Mouse (Mus musculus) cerebellum, adult 8-10 months (tissue): Measurements from ENCODE around the gene Gm7247.
"Not testable (repeated sequence)": the region's sequence is repeated elsewhere in the genome, so short reads cannot be mapped to it uniquely, and the experiment has no call there.

ENCODE experiments used
- DNase-seq: peaks from one replicate; pipeline ENCODE4 v3.0.0; 2022

The Gm7247 gene

GRCm38 (mm10) chr14:51361456-51361855 is at the start of gene Gm7247:
TSS of gene Gm7247 (plus strand) at chr14:51361756.
- no peak for DNase-seq

- DNase-seq: no peak
Measured at GRCm38 (mm10) chr14:51324001-51324400, 37.6 kb upstream of the Gm7247 start.

GRCm38 (mm10) chr14:51346027-51346426 is 15.5 kb upstream of the Gm7247 start:
- no peak for DNase-seq

- no peak for DNase-seq
Measured at GRCm38 (mm10) chr14:51358111-51358982, 3.2 kb upstream of the Gm7247 start.

GRCm38 (mm10) chr14:51382805-51383204 is 21.2 kb downstream of the Gm7247 start:
- DNase-seq: no peak

- no peak for DNase-seq
Measured at GRCm38 (mm10) chr14:51384351-51384750, 22.8 kb downstream of the Gm7247 start.

GRCm38 (mm10) chr14:51385741-51386140 is 24.2 kb downstream of the Gm7247 start:
- DNase-seq: no peak

GRCm38 (mm10) chr14:51387768-51388167 is 26.2 kb downstream of the Gm7247 start:
- DNase-seq: no peak

GRCm38 (mm10) chr14:51388222-51388621 is 26.7 kb downstream of the Gm7247 start:
- no peak for DNase-seq

- DNase-seq: no peak
Measured at GRCm38 (mm10) chr14:51410520-51410919, 49.0 kb downstream of the Gm7247 start, which contains the start of gene Vmn2r88. TSS of gene Vmn2r88 (plus strand) at chr14:51410820.

- DNase-seq: no peak
Measured at GRCm38 (mm10) chr14:51423885-51424284, 62.3 kb downstream of the Gm7247 start.

- DNase-seq: not testable (repeated sequence)
Measured at GRCm38 (mm10) chr14:51430138-51430537, 68.6 kb downstream of the Gm7247 start.

- DNase-seq: no peak
Measured at GRCm38 (mm10) chr14:51434546-51434945, 73.0 kb downstream of the Gm7247 start.

- no peak for DNase-seq
Measured at GRCm38 (mm10) chr14:51435020-51435419, 73.5 kb downstream of the Gm7247 start.

GRCm38 (mm10) chr14:51438955-51439354 is 77.4 kb downstream of the Gm7247 start:
- no peak for DNase-seq

GRCm38 (mm10) chr14:51451557-51451956 is 90.0 kb downstream of the Gm7247 start, which contains the start of gene Vmn2r89:
TSS of gene Vmn2r89 (plus strand) at chr14:51451857.
- not testable (repeated sequence) for DNase-seq

- not testable (repeated sequence) for DNase-seq
Measured at GRCm38 (mm10) chr14:51480278-51480677, 118.7 kb downstream of the Gm7247 start.

- not testable (repeated sequence) for DNase-seq
Measured at GRCm38 (mm10) chr14:51481332-51482015, 119.9 kb downstream of the Gm7247 start.

GRCm38 (mm10) chr14:51482051-51482715 is 120.6 kb downstream of the Gm7247 start:
- no peak for DNase-seq

GRCm38 (mm10) chr14:51482971-51483381 is 121.4 kb downstream of the Gm7247 start:
- not testable (repeated sequence) for DNase-seq

GRCm38 (mm10) chr14:51483671-51484070 is 122.1 kb downstream of the Gm7247 start:
- DNase-seq: no peak

GRCm38 (mm10) chr14:51486111-51486510 is 124.6 kb downstream of the Gm7247 start:
- DNase-seq: no peak

GRCm38 (mm10) chr14:51495781-51496180 is 134.2 kb downstream of the Gm7247 start:
- no peak for DNase-seq
